Mouse (Mus musculus): ENCODE results near the gene Sync. TPM values are rescaled to one million over a fixed set of nuclear protein-coding genes. Genes with fewer than 3 reads are reported as not detected.

Sync gene
- polyA plus RNA-seq, 1 experiment from 2014 or later, result 0.85 TPM

DNA sequence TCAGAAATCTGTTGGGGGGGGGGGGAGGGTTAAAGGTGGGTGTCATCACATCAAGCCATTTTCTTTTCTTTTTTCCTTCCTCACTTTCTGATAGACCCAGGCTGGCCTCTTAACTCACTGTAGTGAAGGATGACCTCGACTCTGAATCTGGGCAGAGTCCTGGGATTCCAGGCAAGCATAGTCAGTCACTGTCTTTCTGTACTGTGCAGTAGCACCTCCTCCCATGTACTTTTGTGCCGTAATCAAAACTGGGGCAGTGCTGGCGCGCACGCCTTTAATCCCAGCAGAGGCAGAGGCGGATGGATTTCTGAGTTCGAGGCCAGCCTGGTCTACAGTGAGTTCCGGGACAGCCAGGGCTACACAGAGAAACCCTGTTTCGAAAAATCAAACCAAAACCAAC is 16.4 kb downstream of the Sync start:
- Histone ChIP-seq H3K36me3 (ENCODE audit: control insufficient read depth, insufficient read depth, low read length) (peaks cover 8% of the 10 kb centered on the region; the same call in 1 of the 2 replicates), H3K9ac (ENCODE audit: low read depth, low read length) (no peak overlapping the region), H3K4me3 (ENCODE audit: low read depth, low read length) (no peak overlapping the region), H3K27ac (ENCODE audit: low read length) (no peak overlapping the region), H3K27me3 (ENCODE audit: control insufficient read depth, insufficient read depth, low read depth, low read length) (no peaks in the 10 kb centered on the region), H3K4me1 (ENCODE audit: control insufficient read depth, insufficient read depth, low read length) (no peaks in the 10 kb centered on the region), H3K4me2 (ENCODE audit: low read length) (no peak overlapping the region), H3K9me3 (replicated peaks; ENCODE audit: control insufficient read depth, low read length, poor library complexity, severe bottlenecking) (no peaks in the 10 kb centered on the region)
- no peak for ATAC-seq
- WGBS, result 94% methylated on average over 9 of the region's 9 CpGs

DNA sequence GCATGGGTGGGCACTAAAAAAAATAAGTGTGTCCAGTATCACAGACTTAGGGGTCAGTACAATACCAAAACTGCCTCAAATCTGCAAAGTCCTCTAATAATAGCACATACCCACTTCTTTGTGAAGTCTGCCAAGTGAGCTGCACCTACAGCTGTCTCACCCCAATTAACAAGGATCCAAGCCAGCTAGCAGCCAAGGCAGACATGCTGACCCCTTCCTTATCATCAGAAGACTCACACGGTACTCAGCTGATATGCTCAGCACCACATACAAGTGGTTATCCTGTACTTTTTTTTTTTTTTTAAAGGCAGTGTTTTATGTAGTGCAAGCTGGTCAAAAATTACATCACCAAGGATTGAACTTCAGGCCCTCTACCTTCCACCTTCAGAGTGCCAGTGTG is 16.9 kb downstream of the Sync start:
- Histone ChIP-seq H3K4me3 (ENCODE audit: low read depth, low read length) (no peak overlapping the region), H3K27ac (ENCODE audit: low read length) (no peak overlapping the region), H3K9me3 (replicated peaks; ENCODE audit: control insufficient read depth, low read length, poor library complexity, severe bottlenecking) (no peaks in the 10 kb centered on the region), H3K9ac (ENCODE audit: low read depth, low read length) (no peak overlapping the region), H3K27me3 (ENCODE audit: control insufficient read depth, insufficient read depth, low read depth, low read length) (no peaks in the 10 kb centered on the region), H3K36me3 (ENCODE audit: control insufficient read depth, insufficient read depth, low read length) (peaks cover 9% of the 10 kb centered on the region), H3K4me1 (ENCODE audit: control insufficient read depth, insufficient read depth, low read length) (no peaks in the 10 kb centered on the region), H3K4me2 (ENCODE audit: low read length) (no peak overlapping the region)
- ATAC-seq, result no peak
- 68% methylated on average over 1 of the region's 1 CpGs for WGBS

DNA sequence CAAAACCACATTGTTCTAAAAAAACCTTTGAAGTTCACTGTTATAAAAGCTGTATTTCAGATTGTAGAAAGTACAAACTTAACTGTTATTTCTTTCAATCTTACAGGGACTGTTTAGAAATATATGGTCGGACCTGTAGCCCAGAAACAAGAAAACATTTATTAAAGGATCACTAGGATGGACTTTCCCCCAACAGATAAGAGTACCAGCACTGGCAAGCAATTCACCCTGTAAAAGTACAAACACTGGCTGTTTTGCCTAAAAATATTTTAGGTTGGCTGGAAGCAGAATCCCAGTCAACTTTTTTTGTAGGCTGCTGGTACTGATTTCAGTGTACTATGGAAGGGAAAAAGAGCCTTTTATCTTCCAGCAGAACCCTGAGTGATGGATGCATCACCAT is 20.5 kb downstream of the Sync start:
- Histone ChIP-seq H3K27me3 (ENCODE audit: control insufficient read depth, insufficient read depth, low read depth, low read length) (no peaks in the 10 kb centered on the region), H3K4me1 (ENCODE audit: control insufficient read depth, insufficient read depth, low read length) (no peaks in the 10 kb centered on the region), H3K4me3 (ENCODE audit: low read depth, low read length) (no peak overlapping the region), H3K4me2 (ENCODE audit: low read length) (no peak overlapping the region), H3K27ac (ENCODE audit: low read length) (no peak overlapping the region), H3K9me3 (replicated peaks; ENCODE audit: control insufficient read depth, low read length, poor library complexity, severe bottlenecking) (no peaks in the 10 kb centered on the region), H3K36me3 (ENCODE audit: control insufficient read depth, insufficient read depth, low read length) (peaks cover 18% of the 10 kb centered on the region), H3K9ac (ENCODE audit: low read depth, low read length) (no peak overlapping the region)
- 93% methylated on average over 1 of the region's 1 CpGs for WGBS
- ATAC-seq, result no peak

DNA sequence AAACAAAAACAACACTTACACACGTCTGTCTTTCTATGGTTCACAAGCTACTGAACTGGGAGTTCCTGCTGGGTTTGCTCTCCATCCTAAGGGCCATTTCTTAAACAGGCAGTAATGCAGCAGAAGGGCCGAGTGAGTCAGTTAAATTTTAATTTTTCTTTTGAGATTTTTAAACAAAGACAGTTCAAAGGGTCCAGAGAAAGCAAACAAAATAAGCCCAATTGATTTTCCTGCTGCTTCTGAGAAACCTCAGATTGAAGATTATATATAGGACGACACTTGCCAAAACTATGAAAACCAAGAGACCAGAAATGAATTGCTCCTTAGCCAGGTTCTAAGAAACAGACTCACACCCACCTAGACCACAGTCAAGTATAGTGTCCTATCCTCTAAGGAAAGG is 26.5 kb downstream of the Sync start:
- Histone ChIP-seq H3K36me3 (ENCODE audit: control insufficient read depth, insufficient read depth, low read length) (peaks cover 42% of the 10 kb centered on the region), H3K4me2 (ENCODE audit: low read length) (no peak overlapping the region), H3K4me1 (ENCODE audit: control insufficient read depth, insufficient read depth, low read length) (no peaks in the 10 kb centered on the region), H3K27me3 (ENCODE audit: control insufficient read depth, insufficient read depth, low read depth, low read length) (no peaks in the 10 kb centered on the region), H3K4me3 (ENCODE audit: low read depth, low read length) (no peak overlapping the region), H3K9ac (ENCODE audit: low read depth, low read length) (no peak overlapping the region), H3K27ac (ENCODE audit: low read length) (no peak overlapping the region), H3K9me3 (replicated peaks; ENCODE audit: control insufficient read depth, low read length, poor library complexity, severe bottlenecking) (no peaks in the 10 kb centered on the region)
- ATAC-seq, result no peak
- WGBS, result 87% methylated on average over 3 of the region's 3 CpGs

DNA sequence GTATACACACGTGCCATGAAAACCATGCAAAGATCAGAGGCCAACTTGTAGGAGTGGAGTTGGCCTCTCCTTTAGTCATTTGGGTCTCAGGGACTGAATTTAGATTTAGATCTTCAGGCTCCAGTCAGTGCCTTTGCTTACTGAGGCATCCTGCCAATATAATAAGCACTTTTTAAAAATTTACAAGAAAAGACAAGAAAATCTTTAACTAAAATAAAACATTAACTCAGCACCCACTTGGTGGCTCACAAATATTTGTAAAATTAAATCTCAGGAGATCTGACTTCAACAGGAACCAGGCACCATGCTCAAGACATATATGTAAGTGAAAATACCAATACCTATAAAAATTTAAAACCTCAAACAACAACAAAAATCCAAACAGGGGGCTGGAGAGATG is 33.5 kb downstream of the Sync start:
- ATAC-seq, result no peak
- 100% methylated on average over 1 of the region's 1 CpGs for WGBS
- peaks cover 32% of the 10 kb centered on the region for H3K36me3 ChIP-seq (ENCODE audit: control insufficient read depth, insufficient read depth, low read length)

DNA sequence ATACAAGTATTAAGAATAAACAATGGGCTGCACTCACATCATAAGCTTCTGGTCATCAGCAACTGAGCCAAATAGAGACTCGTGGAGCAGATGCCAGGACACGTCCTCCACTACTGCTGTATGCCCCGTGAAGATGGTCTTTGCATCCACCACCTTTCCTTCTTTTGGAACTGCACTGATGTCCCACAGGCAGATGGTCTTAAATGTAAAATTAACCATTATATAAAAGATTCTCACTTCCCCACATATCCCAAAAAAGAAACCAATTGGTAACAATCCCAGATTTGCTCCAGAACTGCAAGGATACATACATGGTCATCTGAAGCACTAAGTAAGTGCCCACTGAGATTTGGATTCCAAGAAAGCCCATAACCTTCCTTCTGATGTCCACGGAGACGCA is 34.6 kb downstream of the Sync start:
- Histone ChIP-seq H3K4me2 (ENCODE audit: low read length) (no peak overlapping the region), H3K4me3 (ENCODE audit: low read depth, low read length) (no peak overlapping the region), H3K4me1 (ENCODE audit: control insufficient read depth, insufficient read depth, low read length) (no peaks in the 10 kb centered on the region), H3K36me3 (ENCODE audit: control insufficient read depth, insufficient read depth, low read length) (peaks cover 26% of the 10 kb centered on the region), H3K9ac (ENCODE audit: low read depth, low read length) (no peak overlapping the region), H3K27me3 (ENCODE audit: control insufficient read depth, insufficient read depth, low read depth, low read length) (no peaks in the 10 kb centered on the region), H3K9me3 (replicated peaks; ENCODE audit: control insufficient read depth, low read length, poor library complexity, severe bottlenecking) (no peaks in the 10 kb centered on the region), H3K27ac (ENCODE audit: low read length) (no peak overlapping the region)
- 96% methylated on average over 5 of the region's 5 CpGs for WGBS
- ATAC-seq, result no peak

More for the DNA sequence above, 33.5 kb downstream of the Sync start:
- Histone ChIP-seq H3K4me2 (ENCODE audit: low read length) (no peak overlapping the region), H3K27ac (ENCODE audit: low read length) (no peak overlapping the region), H3K27me3 (ENCODE audit: control insufficient read depth, insufficient read depth, low read depth, low read length) (no peaks in the 10 kb centered on the region), H3K9ac (ENCODE audit: low read depth, low read length) (no peak overlapping the region), H3K9me3 (replicated peaks; ENCODE audit: control insufficient read depth, low read length, poor library complexity, severe bottlenecking) (no peaks in the 10 kb centered on the region), H3K4me3 (ENCODE audit: low read depth, low read length) (no peak overlapping the region), H3K4me1 (ENCODE audit: control insufficient read depth, insufficient read depth, low read length) (no peaks in the 10 kb centered on the region)

DNA sequence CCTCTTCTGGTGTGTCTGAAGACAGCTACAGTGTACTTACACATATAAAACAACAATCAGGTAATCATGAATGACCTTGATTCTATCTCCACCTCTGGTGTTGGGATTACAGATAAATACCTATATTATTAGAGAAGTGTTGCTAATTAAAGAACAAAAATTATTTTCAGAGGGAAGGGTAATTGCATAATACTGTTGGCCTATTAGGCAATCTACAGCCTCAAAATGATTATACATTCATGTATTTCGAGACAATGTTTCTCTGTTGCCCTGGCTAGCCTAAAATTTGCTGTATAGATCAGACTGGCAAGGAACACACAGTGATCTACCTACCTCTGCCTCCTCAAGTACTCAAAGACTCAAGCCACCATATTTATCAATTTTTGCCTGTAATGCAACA is 36.1 kb downstream of the Sync start:
- H3K27me3 ChIP-seq (ENCODE audit: control insufficient read depth, insufficient read depth, low read depth, low read length), result no peaks in the 10 kb centered on the region
- H3K4me3 ChIP-seq (ENCODE audit: low read depth, low read length), result no peak overlapping the region
- no peak overlapping the region for H3K9ac ChIP-seq (ENCODE audit: low read depth, low read length)
- WGBS, result 100% methylated on average over 1 of the region's 1 CpGs
- no peak overlapping the region for H3K4me2 ChIP-seq (ENCODE audit: low read length)
- no peaks in the 10 kb centered on the region for H3K4me1 ChIP-seq (ENCODE audit: control insufficient read depth, insufficient read depth, low read length)
- H3K9me3 ChIP-seq (replicated peaks; ENCODE audit: control insufficient read depth, low read length, poor library complexity, severe bottlenecking), result no peaks in the 10 kb centered on the region
- no peak overlapping the region for H3K27ac ChIP-seq (ENCODE audit: low read length)
- H3K36me3 ChIP-seq (ENCODE audit: control insufficient read depth, insufficient read depth, low read length), result peaks cover 30% of the 10 kb centered on the region
- ATAC-seq, result no peak

DNA sequence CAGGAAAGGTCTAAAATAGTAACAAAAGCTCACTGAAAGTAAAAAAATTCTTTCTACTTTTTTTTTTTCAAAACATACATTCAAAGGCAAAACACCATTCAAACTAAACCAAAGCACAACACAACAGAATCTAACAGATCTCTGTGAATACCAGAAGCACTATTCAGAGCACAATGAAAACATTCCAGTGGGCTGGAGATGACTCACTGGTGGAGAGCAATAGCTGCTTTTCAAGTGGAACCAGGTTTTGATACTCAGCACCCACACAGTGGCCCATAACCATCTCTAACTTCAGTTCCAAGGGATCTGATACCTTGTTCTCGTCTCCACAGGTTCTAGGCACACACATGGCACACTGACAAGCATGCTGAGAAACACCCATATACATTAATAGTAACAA is 37.3 kb downstream of the Sync start:
- Histone ChIP-seq H3K9me3 (replicated peaks; ENCODE audit: control insufficient read depth, low read length, poor library complexity, severe bottlenecking) (no peaks in the 10 kb centered on the region), H3K4me1 (ENCODE audit: control insufficient read depth, insufficient read depth, low read length) (no peaks in the 10 kb centered on the region), H3K36me3 (ENCODE audit: control insufficient read depth, insufficient read depth, low read length) (peaks cover 32% of the 10 kb centered on the region), H3K27me3 (ENCODE audit: control insufficient read depth, insufficient read depth, low read depth, low read length) (no peaks in the 10 kb centered on the region), H3K9ac (ENCODE audit: low read depth, low read length) (no peak overlapping the region), H3K4me3 (ENCODE audit: low read depth, low read length) (no peak overlapping the region), H3K4me2 (ENCODE audit: low read length) (no peak overlapping the region), H3K27ac (ENCODE audit: low read length) (no peak overlapping the region)
- no peak for ATAC-seq
- 97% methylated on average over 1 of the region's 1 CpGs for WGBS

GRCm38 (mm10) chr4:129326191-129326590 is 38.8 kb downstream of the Sync start:
- WGBS, result 67% methylated on average over 1 of the region's 1 CpGs
- no peak overlapping the region for H3K27ac ChIP-seq (ENCODE audit: low read length)
- peaks cover 8% of the 10 kb centered on the region for H3K4me1 ChIP-seq (ENCODE audit: control insufficient read depth, insufficient read depth, low read length)
- H3K9ac ChIP-seq (ENCODE audit: low read depth, low read length), result no peak overlapping the region
- no peak for ATAC-seq
- H3K4me2 ChIP-seq (ENCODE audit: low read length), result no peak overlapping the region
- no peak overlapping the region for H3K4me3 ChIP-seq (ENCODE audit: low read depth, low read length)
- H3K27me3 ChIP-seq (ENCODE audit: control insufficient read depth, insufficient read depth, low read depth, low read length), result no peaks in the 10 kb centered on the region
- H3K36me3 ChIP-seq (ENCODE audit: control insufficient read depth, insufficient read depth, low read length), result peaks cover 22% of the 10 kb centered on the region
- no peaks in the 10 kb centered on the region for H3K9me3 ChIP-seq (replicated peaks; ENCODE audit: control insufficient read depth, low read length, poor library complexity, severe bottlenecking)

DNA sequence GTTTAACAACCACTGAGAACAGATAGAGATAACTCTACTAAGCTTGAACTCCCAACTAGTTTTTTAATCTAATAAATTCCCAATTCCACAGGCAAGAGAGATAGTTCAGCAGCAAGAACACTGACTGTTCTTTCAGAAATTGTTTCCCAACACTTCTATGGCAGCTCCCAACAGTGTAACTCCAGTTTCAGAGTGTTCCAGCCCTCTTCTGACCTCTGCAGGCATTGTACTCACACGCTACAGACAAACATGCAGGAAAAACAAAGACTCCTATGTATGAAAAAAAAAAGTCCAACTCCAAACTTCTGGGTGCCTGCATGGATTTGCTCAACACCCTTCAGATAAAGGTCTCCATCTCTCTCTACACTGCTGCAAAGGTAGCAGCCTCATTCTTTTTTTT is 45.4 kb downstream of the Sync start:
- Histone ChIP-seq H3K27ac (ENCODE audit: low read length) (no peak overlapping the region), H3K4me3 (ENCODE audit: low read depth, low read length) (no peak overlapping the region; the same call in 1 of the 2 replicates), H3K4me1 (ENCODE audit: control insufficient read depth, insufficient read depth, low read length) (peaks cover 39% of the 10 kb centered on the region), H3K27me3 (ENCODE audit: control insufficient read depth, insufficient read depth, low read depth, low read length) (no peaks in the 10 kb centered on the region), H3K9me3 (replicated peaks; ENCODE audit: control insufficient read depth, low read length, poor library complexity, severe bottlenecking) (no peaks in the 10 kb centered on the region), H3K9ac (ENCODE audit: low read depth, low read length) (no peak overlapping the region), H3K4me2 (ENCODE audit: low read length) (peak overlapping the region; percentile 73; the same call in 1 of the 2 replicates), H3K36me3 (ENCODE audit: control insufficient read depth, insufficient read depth, low read length) (peaks cover 11% of the 10 kb centered on the region)
- WGBS, result 27% methylated on average over 1 of the region's 1 CpGs
- ATAC-seq, result no peak

Data from midbrain, embryonic 16.5 days (tissue).